Mouse (Mus musculus) hindbrain, embryonic 13.5 days (tissue): ENCODE results near the gene Olfr1288. TPM values are rescaled to one million over a fixed set of nuclear protein-coding genes. Genes with fewer than 3 reads are reported as not detected.

Source experiments
- ATAC-seq: fragments of 200-750 bp; cut with Nextera tagmentation; 2 replicates; pipeline ENCODE4 v1.8.0; 2017; ENCODE audit warnings: moderate TSS enrichment; ENCODE audit not compliant: low FRiP score
- H3K27ac ChIP-seq: fragments of 300-500 bp; sonication (generic); 2 replicates; pipeline ENCODE4 v1.5.1; 2015; ENCODE audit warnings: inconsistent platforms, mild to moderate bottlenecking, moderate library complexity
- H3K27me3 ChIP-seq: fragments of 300-500 bp; sonication (generic); 2 replicates; pipeline ENCODE4 v1.6.1; 2015; ENCODE audit warnings: mild to moderate bottlenecking, inconsistent platforms
- H3K36me3 ChIP-seq: fragments of 300-500 bp; sonication (generic); 2 replicates; pipeline ENCODE4 v1.6.1; 2015; ENCODE audit warnings: mild to moderate bottlenecking, inconsistent platforms
- H3K4me1 ChIP-seq: fragments of 300-500 bp; sonication (generic); replicated peaks from 2 replicates; pipeline ENCODE4 v1.6.1; 2015; ENCODE audit warnings: inconsistent platforms
- H3K4me2 ChIP-seq: fragments of 300-500 bp; sonication (generic); 2 replicates; pipeline ENCODE4 v1.6.1; 2015; ENCODE audit warnings: inconsistent platforms, mild to moderate bottlenecking, moderate library complexity
- H3K4me3 ChIP-seq: fragments of 300-500 bp; sonication (generic); 2 replicates; pipeline ENCODE4 v1.5.1; 2015; ENCODE audit warnings: mild to moderate bottlenecking, inconsistent platforms
- H3K9ac ChIP-seq: fragments of 300-500 bp; sonication (generic); 2 replicates; pipeline ENCODE4 v1.6.1; 2015; ENCODE audit warnings: mild to moderate bottlenecking, inconsistent platforms
- H3K9me3 ChIP-seq: fragments of 300-500 bp; sonication (generic); 2 replicates; pipeline ENCODE4 v1.6.1; 2016; ENCODE audit warnings: inconsistent platforms
- WGBS: fragments of 180-500 bp; shearing (Covaris S2); methylation state at CpG from one replicate; pipeline ENCODE4 v1.1.7; 2015; 5-methylcytosine and 5-hydroxymethylcytosine counted together
- polyA plus RNA-seq: library from polyadenylated mRNA; unstranded; fragments of >200 nt; fragmentation: Nextera tagmentation; extraction: Ambion mirVana; gene quantifications from 2 replicates; pipeline ENCODE4 v1.2.1, GENCODE M21; 2015

The Olfr1288 gene
- polyA plus RNA-seq = not detected in 2 replicates

- ATAC-seq = no peak
- no peak within 1 kb of the TSS for H3K4me2 ChIP-seq
- H3K4me1 ChIP-seq = no peaks in the 10 kb centered on the region
- no peaks in the 10 kb centered on the region for H3K36me3 ChIP-seq
- H3K4me3 ChIP-seq = no peak within 1 kb of the TSS
- H3K9ac ChIP-seq = no peak within 1 kb of the TSS
- no peaks in the 10 kb centered on the region for H3K9me3 ChIP-seq
- no peaks in the 10 kb centered on the region for H3K27me3 ChIP-seq
- H3K27ac ChIP-seq = no peak within 1 kb of the TSS
- WGBS = 94% methylated on average over 1 of the region's 1 CpGs
These were observed at the start of gene Olfr1288 for GRCm38 (mm10) chr2:111473801-111474200. TSS of gene Olfr1288 (plus strand) at chr2:111474101.

GRCm38 (mm10) chr2:111448842-111449241 lies 25.1 kb upstream of the Olfr1288 start, which contains the start of gene Olfr1287:
TSS of gene Olfr1287 (plus strand) at chr2:111449142.
- no peak for ATAC-seq
- no peaks in the 10 kb centered on the region for H3K9me3 ChIP-seq
- 80% methylated on average over 1 of the region's 1 CpGs for WGBS

GRCm38 (mm10) chr2:111480519-111480918 lies 6.6 kb downstream of the Olfr1288 start, which contains the start of gene Olfr1289:
TSS of gene Olfr1289 (plus strand) at chr2:111480819.
- no peaks in the 10 kb centered on the region for H3K9me3 ChIP-seq
- H3K36me3 ChIP-seq = no peaks in the 10 kb centered on the region
- H3K27me3 ChIP-seq = no peaks in the 10 kb centered on the region
- H3K27ac ChIP-seq = no peak within 1 kb of the TSS
- no peaks in the 10 kb centered on the region for H3K4me1 ChIP-seq
- no peak within 1 kb of the TSS for H3K4me2 ChIP-seq
- H3K4me3 ChIP-seq = no peak within 1 kb of the TSS
- 93% methylated on average over 1 of the region's 1 CpGs for WGBS
- no peak for ATAC-seq
- H3K9ac ChIP-seq = no peak within 1 kb of the TSS

More at GRCm38 (mm10) chr2:111448842-111449241, 25.1 kb upstream of the Olfr1288 start, which contains the start of gene Olfr1287:
- no peaks in the 10 kb centered on the region for H3K4me1 ChIP-seq
- H3K4me2 ChIP-seq = no peak within 1 kb of the TSS
- no peaks in the 10 kb centered on the region for H3K27me3 ChIP-seq
- H3K4me3 ChIP-seq = no peak within 1 kb of the TSS
- H3K36me3 ChIP-seq = no peaks in the 10 kb centered on the region
- H3K27ac ChIP-seq = no peak within 1 kb of the TSS
- H3K9ac ChIP-seq = no peak within 1 kb of the TSS

GRCm38 (mm10) chr2:111493729-111494128 lies 19.8 kb downstream of the Olfr1288 start, which contains the start of gene Olfr1290:
TSS of gene Olfr1290 (minus strand) at chr2:111493829.
- WGBS = 89% methylated on average over 5 of the region's 5 CpGs
- H3K27ac ChIP-seq = no peak within 1 kb of the TSS
- H3K27me3 ChIP-seq = no peaks in the 10 kb centered on the region
- no peaks in the 10 kb centered on the region for H3K9me3 ChIP-seq
- no peaks in the 10 kb centered on the region for H3K4me1 ChIP-seq
- H3K9ac ChIP-seq = no peak within 1 kb of the TSS
- ATAC-seq = no peak
- no peak within 1 kb of the TSS for H3K4me2 ChIP-seq
- no peaks in the 10 kb centered on the region for H3K36me3 ChIP-seq
- H3K4me3 ChIP-seq = no peak within 1 kb of the TSS

GRCm38 (mm10) chr2:111496880-111497279 lies 23.0 kb downstream of the Olfr1288 start, which contains the start of gene Olfr1291-ps1:
TSS of gene Olfr1291-ps1 (plus strand) at chr2:111497180.
- Histone ChIP-seq H3K27ac (no peak within 1 kb of the TSS), H3K4me3 (no peak within 1 kb of the TSS), H3K9me3 (no peaks in the 10 kb centered on the region), H3K27me3 (no peaks in the 10 kb centered on the region), H3K9ac (no peak within 1 kb of the TSS), H3K36me3 (no peaks in the 10 kb centered on the region), H3K4me2 (no peak within 1 kb of the TSS), H3K4me1 (no peaks in the 10 kb centered on the region)
- 89% methylated on average over 3 of the region's 3 CpGs for WGBS
- ATAC-seq = no peak

GRCm38 (mm10) chr2:111517451-111517850 lies 43.5 kb downstream of the Olfr1288 start:
- Histone ChIP-seq H3K4me3 (no peak overlapping the region), H3K27ac (no peak overlapping the region), H3K4me2 (no peak overlapping the region), H3K36me3 (no peaks in the 10 kb centered on the region), H3K9ac (no peak overlapping the region), H3K9me3 (no peaks in the 10 kb centered on the region), H3K4me1 (no peaks in the 10 kb centered on the region), H3K27me3 (no peaks in the 10 kb centered on the region)
- no peak for ATAC-seq
- WGBS = 93% methylated on average over 10 of the region's 10 CpGs

GRCm38 (mm10) chr2:111524903-111525302 lies 51.0 kb downstream of the Olfr1288 start, which contains the start of gene Olfr1293-ps:
TSS of gene Olfr1293-ps (plus strand) at chr2:111525203.
- no peaks in the 10 kb centered on the region for H3K9me3 ChIP-seq
- H3K27ac ChIP-seq = no peak within 1 kb of the TSS
- no peaks in the 10 kb centered on the region for H3K27me3 ChIP-seq
- H3K36me3 ChIP-seq = no peaks in the 10 kb centered on the region
- H3K9ac ChIP-seq = no peak within 1 kb of the TSS
- no peak within 1 kb of the TSS for H3K4me2 ChIP-seq
- no peaks in the 10 kb centered on the region for H3K4me1 ChIP-seq
- 80% methylated on average over 1 of the region's 1 CpGs for WGBS
- no peak within 1 kb of the TSS for H3K4me3 ChIP-seq
- ATAC-seq = no peak

Other genes starting within 250 kb of the Olfr1288 start
- not detected in 2 replicates for gene 4930430A15Rik, start 244.5 kb upstream of the Olfr1288 start, polyA plus RNA-seq
- gene Olfr1275, start 238.8 kb upstream of the Olfr1288 start, polyA plus RNA-seq = not detected in 2 replicates
- gene Olfr1276, start 219.6 kb upstream of the Olfr1288 start, polyA plus RNA-seq = not detected in 2 replicates
- gene Olfr1277, start 200.0 kb upstream of the Olfr1288 start, polyA plus RNA-seq = not detected in 2 replicates
- not detected in 2 replicates for gene Olfr1278, start 184.0 kb upstream of the Olfr1288 start, polyA plus RNA-seq
- gene Olfr1279, start 173.5 kb upstream of the Olfr1288 start, polyA plus RNA-seq = not detected in 2 replicates
- gene Olfr1280, start 160.1 kb upstream of the Olfr1288 start, polyA plus RNA-seq = not detected in 2 replicates
- not detected in 2 replicates for gene Olfr1281, start 147.6 kb upstream of the Olfr1288 start, polyA plus RNA-seq
- gene Olfr1282, start 138.0 kb upstream of the Olfr1288 start, polyA plus RNA-seq = not detected in 2 replicates
- gene Olfr1283, start 107.3 kb upstream of the Olfr1288 start, polyA plus RNA-seq = not detected in 2 replicates
- not detected in 2 replicates for gene Olfr1284, start 98.6 kb upstream of the Olfr1288 start, polyA plus RNA-seq
- gene Olfr1286, start 51.0 kb upstream of the Olfr1288 start, polyA plus RNA-seq = not detected in 2 replicates
- not detected in 2 replicates for gene Olfr1287, start 25.0 kb upstream of the Olfr1288 start, polyA plus RNA-seq
- gene Olfr1289, start 6.7 kb downstream of the Olfr1288 start, polyA plus RNA-seq = not detected in 2 replicates
- gene Olfr1290, start 19.7 kb downstream of the Olfr1288 start, polyA plus RNA-seq = not detected in 2 replicates
- gene Olfr1291-ps1, start 23.1 kb downstream of the Olfr1288 start, polyA plus RNA-seq = not detected in 2 replicates
- not detected in 2 replicates for gene Olfr1293-ps, start 51.1 kb downstream of the Olfr1288 start, polyA plus RNA-seq
- not detected in 2 replicates for gene Olfr1294, start 66.2 kb downstream of the Olfr1288 start, polyA plus RNA-seq
- not detected in 2 replicates for gene Olfr1295, start 95.6 kb downstream of the Olfr1288 start, polyA plus RNA-seq
- gene Olfr1297, start 152.4 kb downstream of the Olfr1288 start, polyA plus RNA-seq = not detected in 2 replicates
- gene Olfr1298, start 175.1 kb downstream of the Olfr1288 start, polyA plus RNA-seq = not detected in 2 replicates
- gene Olfr1299, start 187.3 kb downstream of the Olfr1288 start, polyA plus RNA-seq = not detected in 2 replicates